Mouse (Mus musculus): Measurements from ENCODE around the gene Rps19bp1. TPM values are rescaled to one million over a fixed set of nuclear protein-coding genes. Genes with fewer than 3 reads are reported as not detected.

Rps19bp1 gene
- polyA plus RNA-seq, 1 experiment from 2014 or later: 66.3 TPM

DNA sequence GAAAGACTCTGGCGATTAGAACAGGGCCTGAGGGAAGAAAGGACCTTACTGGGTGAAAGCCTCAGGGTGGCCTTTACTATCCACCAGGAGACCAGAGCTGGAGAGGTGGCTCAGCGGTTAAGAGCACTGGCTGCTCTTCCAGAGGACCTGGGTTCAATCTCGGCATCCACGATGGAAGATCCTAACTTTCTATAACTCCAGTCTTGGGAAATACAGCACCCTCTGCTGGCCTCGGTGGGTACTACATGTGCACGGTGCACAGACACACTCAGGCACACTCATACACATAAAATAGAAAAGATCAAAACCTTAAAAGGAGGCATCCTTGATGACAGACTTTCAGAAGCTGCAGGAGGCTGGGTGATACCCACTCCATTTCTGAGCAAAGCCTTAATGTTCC is 16.5 kb upstream of the Rps19bp1 start:
- Histone ChIP-seq H3K4me1 (ENCODE audit: control insufficient read depth, insufficient read depth, low read length) (no peaks in the 10 kb centered on the region), H3K4me2 (replicated peaks; ENCODE audit: low read depth, low read length) (no peak overlapping the region), H3K27ac (ENCODE audit: low read depth, low read length) (no peak overlapping the region), H3K36me3 (ENCODE audit: control insufficient read depth, insufficient read depth, low read length) (no peaks in the 10 kb centered on the region), H3K9me3 (ENCODE audit: control insufficient read depth, low read length) (no peaks in the 10 kb centered on the region), H3K9ac (ENCODE audit: low read depth, low read length) (no peak overlapping the region), H3K4me3 (ENCODE audit: low read length) (no peak overlapping the region), H3K27me3 (ENCODE audit: control insufficient read depth, insufficient read depth, low read length) (peaks cover 13% of the 10 kb centered on the region)
- no peak for ATAC-seq (ENCODE audit: low FRiP score, low TSS enrichment)
- 20% methylated on average over 6 of the region's 6 CpGs for WGBS

DNA sequence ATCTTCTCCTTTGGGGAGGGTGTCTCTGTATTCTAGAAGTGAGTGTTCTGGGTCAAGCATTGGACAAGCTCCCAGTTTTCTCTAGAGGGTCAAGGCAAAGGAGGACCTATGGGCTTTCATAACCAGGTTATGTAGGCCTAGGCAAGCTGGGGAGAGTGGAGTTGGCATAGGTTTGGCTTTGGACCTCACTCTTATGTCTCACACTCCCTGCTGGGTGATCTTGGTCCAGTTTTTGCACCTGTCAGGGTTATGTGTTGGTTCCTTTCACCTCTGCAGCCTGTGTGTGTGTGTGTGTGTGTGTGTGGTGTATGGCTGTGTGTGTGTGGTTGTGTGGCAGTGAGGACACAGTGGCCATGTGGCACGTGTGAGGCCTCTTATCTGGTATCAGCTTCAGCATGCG is 14.9 kb upstream of the Rps19bp1 start:
- no peaks in the 10 kb centered on the region for H3K4me1 ChIP-seq (ENCODE audit: control insufficient read depth, insufficient read depth, low read length)
- ATAC-seq (ENCODE audit: low FRiP score, low TSS enrichment): no peak
- H3K9ac ChIP-seq (ENCODE audit: low read depth, low read length): no peak overlapping the region
- no peak overlapping the region for H3K27ac ChIP-seq (ENCODE audit: low read depth, low read length)
- H3K36me3 ChIP-seq (ENCODE audit: control insufficient read depth, insufficient read depth, low read length): no peaks in the 10 kb centered on the region
- H3K4me3 ChIP-seq (ENCODE audit: low read length): no peak overlapping the region
- H3K9me3 ChIP-seq (ENCODE audit: control insufficient read depth, low read length): no peaks in the 10 kb centered on the region
- H3K4me2 ChIP-seq (replicated peaks; ENCODE audit: low read depth, low read length): no peak overlapping the region
- no peaks in the 10 kb centered on the region; the same call in 1 of the 2 replicates for H3K27me3 ChIP-seq (ENCODE audit: control insufficient read depth, insufficient read depth, low read length)
- WGBS: 90% methylated on average over 2 of the region's 2 CpGs

DNA sequence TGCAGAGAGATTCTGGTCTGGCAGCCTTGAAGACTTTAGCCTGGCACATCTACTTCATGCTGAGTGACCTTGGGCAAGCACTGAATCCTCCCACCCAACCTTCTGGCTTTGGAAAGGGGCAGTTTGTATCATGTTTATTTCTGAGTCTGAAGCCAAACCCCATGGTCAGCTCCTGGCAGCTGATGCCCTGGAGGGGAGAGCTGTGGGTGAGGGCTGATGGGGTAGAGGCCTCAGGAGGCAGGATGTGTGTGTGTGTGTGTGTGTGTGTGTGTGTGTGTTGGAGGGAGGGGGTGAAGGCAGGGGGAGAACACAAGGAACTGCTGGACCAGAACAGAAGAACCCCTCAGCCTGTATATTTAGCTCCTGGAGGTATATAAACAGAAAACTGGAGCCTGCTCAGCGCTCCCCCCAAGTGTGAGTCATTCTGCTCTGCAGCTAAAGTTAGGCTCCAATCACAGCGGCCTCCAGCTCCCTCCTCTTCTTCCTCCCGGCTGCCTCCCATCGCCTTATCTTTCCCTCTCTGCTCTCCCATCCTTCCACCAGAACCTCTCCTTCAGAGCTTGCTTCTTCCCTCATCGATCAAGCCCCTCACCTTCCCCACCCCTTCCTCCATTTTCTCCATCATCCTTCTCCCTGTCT is 14.1 kb upstream of the Rps19bp1 start:
- Histone ChIP-seq H3K4me2 (replicated peaks; ENCODE audit: low read depth, low read length) (no peak overlapping the region), H3K4me3 (ENCODE audit: low read length) (no peak overlapping the region), H3K36me3 (ENCODE audit: control insufficient read depth, insufficient read depth, low read length) (no peaks in the 10 kb centered on the region), H3K27ac (ENCODE audit: low read depth, low read length) (no peak overlapping the region), H3K27me3 (ENCODE audit: control insufficient read depth, insufficient read depth, low read length) (no peaks in the 10 kb centered on the region; the same call in 1 of the 2 replicates), H3K9ac (ENCODE audit: low read depth, low read length) (no peak overlapping the region), H3K4me1 (ENCODE audit: control insufficient read depth, insufficient read depth, low read length) (no peaks in the 10 kb centered on the region), H3K9me3 (ENCODE audit: control insufficient read depth, low read length) (no peaks in the 10 kb centered on the region)
- 68% methylated on average over 4 of the region's 5 CpGs for WGBS
- ATAC-seq (ENCODE audit: low FRiP score, low TSS enrichment): no peak

DNA sequence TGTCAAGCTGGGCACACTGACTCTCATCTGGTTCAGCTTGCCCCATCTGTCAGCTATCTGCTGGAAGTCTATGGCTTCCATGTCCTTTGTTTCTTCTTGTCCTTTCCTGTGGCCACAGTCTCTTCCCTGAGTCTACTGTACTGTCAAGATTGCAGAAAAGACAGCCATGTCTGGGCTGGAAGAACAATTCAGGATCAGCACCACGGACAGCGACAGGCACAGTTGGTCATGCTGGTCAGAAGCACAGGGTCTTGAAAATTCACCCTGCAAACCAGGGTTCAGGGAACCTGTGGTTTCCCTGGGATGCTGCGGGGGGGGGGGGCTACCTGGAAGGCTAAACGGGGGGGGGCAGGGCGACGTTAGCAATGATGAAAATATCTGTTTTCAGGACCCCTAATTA is 13.5 kb upstream of the Rps19bp1 start:
- WGBS: 2% methylated on average over 6 of the region's 6 CpGs
- H3K9me3 ChIP-seq (ENCODE audit: control insufficient read depth, low read length): no peaks in the 10 kb centered on the region
- no peak for ATAC-seq (ENCODE audit: low FRiP score, low TSS enrichment)
- no peaks in the 10 kb centered on the region; the same call in 1 of the 2 replicates for H3K27me3 ChIP-seq (ENCODE audit: control insufficient read depth, insufficient read depth, low read length)
- no peak overlapping the region for H3K4me3 ChIP-seq (ENCODE audit: low read length)
- no peaks in the 10 kb centered on the region for H3K36me3 ChIP-seq (ENCODE audit: control insufficient read depth, insufficient read depth, low read length)
- H3K4me1 ChIP-seq (ENCODE audit: control insufficient read depth, insufficient read depth, low read length): no peaks in the 10 kb centered on the region
- H3K9ac ChIP-seq (ENCODE audit: low read depth, low read length): no peak overlapping the region
- H3K4me2 ChIP-seq (replicated peaks; ENCODE audit: low read depth, low read length): no peak overlapping the region
- H3K27ac ChIP-seq (ENCODE audit: low read depth, low read length): no peak overlapping the region

DNA sequence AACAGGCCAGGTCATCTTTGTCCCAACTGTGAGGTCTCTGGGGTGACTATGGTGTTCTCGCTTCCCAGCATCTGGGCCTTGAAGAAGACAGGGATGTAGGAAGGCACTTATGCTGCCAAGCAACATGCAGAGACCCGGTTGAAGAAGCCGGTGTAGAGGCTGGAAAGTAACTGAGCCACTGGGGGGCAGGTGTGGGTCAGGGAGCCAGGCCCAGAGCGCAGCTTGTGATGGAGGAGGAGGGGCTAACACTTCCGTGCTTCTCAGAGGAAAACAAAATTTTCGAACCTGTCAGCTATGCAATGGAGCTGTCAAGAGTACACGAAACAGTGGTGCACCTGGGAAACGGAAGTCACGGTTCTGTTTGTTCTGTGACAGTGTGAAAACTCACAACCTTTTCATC is 13.0 kb upstream of the Rps19bp1 start:
- ATAC-seq (ENCODE audit: low FRiP score, low TSS enrichment): no peak
- Histone ChIP-seq H3K27ac (ENCODE audit: low read depth, low read length) (no peak overlapping the region), H3K4me1 (ENCODE audit: control insufficient read depth, insufficient read depth, low read length) (no peaks in the 10 kb centered on the region), H3K27me3 (ENCODE audit: control insufficient read depth, insufficient read depth, low read length) (no peaks in the 10 kb centered on the region; the same call in 1 of the 2 replicates), H3K9me3 (ENCODE audit: control insufficient read depth, low read length) (no peaks in the 10 kb centered on the region), H3K4me3 (ENCODE audit: low read length) (no peak overlapping the region), H3K9ac (ENCODE audit: low read depth, low read length) (no peak overlapping the region), H3K4me2 (replicated peaks; ENCODE audit: low read depth, low read length) (no peak overlapping the region), H3K36me3 (ENCODE audit: control insufficient read depth, insufficient read depth, low read length) (no peaks in the 10 kb centered on the region)
- 48% methylated on average over 9 of the region's 9 CpGs for WGBS

DNA sequence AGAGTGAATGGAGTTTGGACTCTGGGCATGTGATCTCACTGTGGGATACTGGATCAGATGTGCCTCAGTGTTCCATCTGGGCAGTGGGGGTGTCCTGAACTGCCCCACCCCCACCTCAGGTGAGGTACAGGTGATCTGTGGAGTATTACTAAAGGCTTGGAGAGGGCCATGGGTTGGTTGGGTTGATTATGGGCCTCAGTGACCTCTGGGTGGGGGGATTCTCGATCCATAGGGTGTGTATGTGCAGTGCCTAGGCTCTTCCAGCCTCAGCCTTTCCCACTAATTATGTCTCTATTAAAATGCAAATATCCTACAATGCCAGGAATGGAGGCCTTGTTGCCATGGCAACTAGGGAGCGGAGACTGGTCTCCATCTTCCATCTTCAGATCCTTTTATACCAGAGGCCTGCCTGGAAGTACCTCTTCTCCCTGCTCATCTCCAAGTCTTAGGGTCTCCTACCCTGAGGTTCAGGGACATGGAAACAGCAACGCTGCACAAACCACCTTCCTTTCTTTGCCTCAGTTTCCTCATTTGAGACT is 7.8 kb upstream of the Rps19bp1 start:
- no peaks in the 10 kb centered on the region; the same call in 1 of the 2 replicates for H3K27me3 ChIP-seq (ENCODE audit: control insufficient read depth, insufficient read depth, low read length)
- H3K9ac ChIP-seq (ENCODE audit: low read depth, low read length): no peak overlapping the region
- no peak overlapping the region for H3K4me2 ChIP-seq (replicated peaks; ENCODE audit: low read depth, low read length)
- no peak for ATAC-seq (ENCODE audit: low FRiP score, low TSS enrichment)
- no peak overlapping the region for H3K27ac ChIP-seq (ENCODE audit: low read depth, low read length)
- no peak overlapping the region for H3K4me3 ChIP-seq (ENCODE audit: low read length)
- no peaks in the 10 kb centered on the region for H3K36me3 ChIP-seq (ENCODE audit: control insufficient read depth, insufficient read depth, low read length)
- H3K9me3 ChIP-seq (ENCODE audit: control insufficient read depth, low read length): peaks cover 4% of the 10 kb centered on the region; the same call in 1 of the 2 replicates
- H3K4me1 ChIP-seq (ENCODE audit: control insufficient read depth, insufficient read depth, low read length): no peaks in the 10 kb centered on the region
- 85% methylated on average over 3 of the region's 3 CpGs for whole genome bisulfite sequencing

DNA sequence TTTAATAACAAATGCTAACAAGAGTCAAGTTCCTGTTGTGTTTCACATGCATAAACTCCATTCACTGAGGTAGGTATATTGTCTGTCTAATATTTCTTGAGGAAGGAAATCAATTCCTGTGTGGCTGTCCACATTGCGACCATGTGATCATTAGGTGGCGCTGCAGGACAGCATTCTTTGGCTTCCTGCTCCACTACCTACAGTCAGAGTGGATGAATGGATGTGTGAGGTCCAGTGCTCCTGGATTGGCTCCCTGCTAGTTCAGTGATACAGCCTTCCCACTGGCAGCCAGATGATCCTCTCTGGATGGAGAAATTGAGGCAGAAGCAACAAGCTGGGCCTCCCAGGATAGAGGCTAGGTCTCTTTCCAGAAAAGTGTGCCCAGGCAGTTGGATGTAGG is 2.2 kb upstream of the Rps19bp1 start:
- no peak for ATAC-seq (ENCODE audit: low FRiP score, low TSS enrichment)
- no peak overlapping the region for H3K9ac ChIP-seq (ENCODE audit: low read depth, low read length)
- 0% methylated on average over 2 of the region's 2 CpGs for WGBS

DNA sequence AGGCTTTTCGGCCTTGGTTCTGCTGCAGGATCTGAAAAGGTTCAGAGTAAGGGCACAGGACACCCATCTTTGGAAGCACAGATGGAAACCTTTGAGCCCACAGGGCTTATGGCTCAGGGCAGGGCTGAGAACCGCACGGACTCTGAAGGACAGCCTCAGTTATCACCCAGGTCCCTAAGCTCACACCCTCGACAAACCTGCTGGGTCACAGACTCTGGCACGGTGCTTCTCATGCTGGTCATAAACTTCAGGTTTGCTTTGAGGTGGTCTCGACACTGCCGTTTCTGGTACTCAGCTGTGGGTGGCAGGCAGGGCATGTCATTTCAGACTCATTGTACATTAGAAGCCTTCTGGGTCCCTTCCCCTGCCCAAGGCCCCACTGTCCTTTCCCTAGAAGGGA is 3.0 kb downstream of the Rps19bp1 start:
- Histone ChIP-seq H3K4me3 (ENCODE audit: low read length) (no peak overlapping the region), H3K27ac (ENCODE audit: low read depth, low read length) (no peak overlapping the region), H3K4me1 (ENCODE audit: control insufficient read depth, insufficient read depth, low read length) (peaks cover 18% of the 10 kb centered on the region), H3K27me3 (ENCODE audit: control insufficient read depth, insufficient read depth, low read length) (no peaks in the 10 kb centered on the region), H3K36me3 (ENCODE audit: control insufficient read depth, insufficient read depth, low read length) (peaks cover 39% of the 10 kb centered on the region), H3K4me2 (replicated peaks; ENCODE audit: low read depth, low read length) (no peak overlapping the region), H3K9me3 (ENCODE audit: control insufficient read depth, low read length) (no peaks in the 10 kb centered on the region), H3K9ac (ENCODE audit: low read depth, low read length) (no peak overlapping the region)
- 75% methylated on average over 7 of the region's 7 CpGs for WGBS
- no peak for ATAC-seq (ENCODE audit: low FRiP score, low TSS enrichment)

More for the DNA sequence above, 2.2 kb upstream of the Rps19bp1 start:
- no peak overlapping the region for H3K4me2 ChIP-seq (replicated peaks; ENCODE audit: low read depth, low read length)
- H3K4me1 ChIP-seq (ENCODE audit: control insufficient read depth, insufficient read depth, low read length): peaks cover 7% of the 10 kb centered on the region; the same call in 1 of the 2 replicates
- H3K4me3 ChIP-seq (ENCODE audit: low read length): no peak overlapping the region
- no peak overlapping the region for H3K27ac ChIP-seq (ENCODE audit: low read depth, low read length)
- no peaks in the 10 kb centered on the region for H3K27me3 ChIP-seq (ENCODE audit: control insufficient read depth, insufficient read depth, low read length)
- peaks cover 4% of the 10 kb centered on the region; the same call in 1 of the 2 replicates for H3K9me3 ChIP-seq (ENCODE audit: control insufficient read depth, low read length)
- H3K36me3 ChIP-seq (ENCODE audit: control insufficient read depth, insufficient read depth, low read length): no peaks in the 10 kb centered on the region

DNA sequence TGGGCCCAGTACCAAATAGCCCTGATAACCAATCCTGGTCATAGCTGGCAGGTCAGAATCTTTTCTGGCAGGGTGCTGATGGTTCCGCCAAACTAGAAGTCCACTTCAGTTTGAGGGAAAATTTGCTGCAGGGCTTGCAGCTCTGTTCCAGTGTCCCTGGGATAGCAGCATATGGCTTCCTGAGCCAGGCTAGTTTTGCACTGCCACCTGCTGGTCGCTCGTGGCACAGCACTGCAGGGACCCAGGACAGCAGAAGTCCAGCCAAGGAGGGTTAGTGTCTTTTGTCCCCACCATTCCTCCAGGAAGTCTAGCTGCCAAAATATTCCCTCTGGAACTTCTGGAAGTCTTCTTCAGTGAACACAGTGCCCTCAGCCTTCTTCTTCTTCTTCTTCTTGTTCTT is 3.4 kb downstream of the Rps19bp1 start:
- peaks cover 18% of the 10 kb centered on the region for H3K4me1 ChIP-seq (ENCODE audit: control insufficient read depth, insufficient read depth, low read length)
- no peak overlapping the region for H3K27ac ChIP-seq (ENCODE audit: low read depth, low read length)
- ATAC-seq (ENCODE audit: low FRiP score, low TSS enrichment): no peak
- H3K36me3 ChIP-seq (ENCODE audit: control insufficient read depth, insufficient read depth, low read length): peaks cover 41% of the 10 kb centered on the region
- no peak overlapping the region for H3K9ac ChIP-seq (ENCODE audit: low read depth, low read length)
- no peaks in the 10 kb centered on the region for H3K27me3 ChIP-seq (ENCODE audit: control insufficient read depth, insufficient read depth, low read length)
- 13% methylated on average over 3 of the region's 3 CpGs for WGBS
- no peaks in the 10 kb centered on the region for H3K9me3 ChIP-seq (ENCODE audit: control insufficient read depth, low read length)
- no peak overlapping the region for H3K4me2 ChIP-seq (replicated peaks; ENCODE audit: low read depth, low read length)
- H3K4me3 ChIP-seq (ENCODE audit: low read length): no peak overlapping the region

All from kidney, embryonic 14.5 days (tissue).